Mouse (Mus musculus): Measurements from ENCODE around the gene Aadacl3. TPM values are rescaled to one million over a fixed set of nuclear protein-coding genes. Genes with fewer than 3 reads are reported as not detected.

Gene Aadacl3
- polyA plus RNA-seq, 1 experiment from 2014 or later, result not detected

GRCm38 (mm10) chr4:144420644-144421043 lies 42.9 kb downstream of the Aadacl3 start:
- DNase-seq (ENCODE audit: low spot score), result no peak
- Histone ChIP-seq H3K27me3 (ENCODE audit: insufficient read depth, poor library complexity, severe bottlenecking) (no peaks in the 10 kb centered on the region), H3K4me1 (no peaks in the 10 kb centered on the region)

GRCm38 (mm10) chr4:144408290-144408689 lies 55.3 kb downstream of the Aadacl3 start, which contains the start of gene Pramef12:
Pramef12 (minus strand) TSS chr4:144408464.
- Histone ChIP-seq H3K27ac (no peak within 1 kb of the TSS), H3K27me3 (ENCODE audit: insufficient read depth, poor library complexity, severe bottlenecking) (no peaks in the 10 kb centered on the region), H3K4me3 (no peak within 1 kb of the TSS), H3K9me3 (no peaks in the 10 kb centered on the region), H3K36me3 (no peaks in the 10 kb centered on the region), H3K4me1 (no peaks in the 10 kb centered on the region)
- no peak for DNase-seq (ENCODE audit: low spot score)
- 72% methylated on average over 9 of the region's 9 CpGs for WGBS

More at GRCm38 (mm10) chr4:144420644-144421043, 42.9 kb downstream of the Aadacl3 start:
- no peaks in the 10 kb centered on the region for H3K9me3 ChIP-seq
- no peak overlapping the region for H3K27ac ChIP-seq
- H3K4me3 ChIP-seq, result no peak overlapping the region
- H3K36me3 ChIP-seq, result no peaks in the 10 kb centered on the region

GRCm38 (mm10) chr4:144406261-144406660 lies 57.3 kb downstream of the Aadacl3 start:
- Histone ChIP-seq H3K36me3 (no peaks in the 10 kb centered on the region), H3K4me1 (no peaks in the 10 kb centered on the region), H3K4me3 (no peak overlapping the region), H3K9me3 (no peaks in the 10 kb centered on the region), H3K27ac (no peak overlapping the region), H3K27me3 (ENCODE audit: insufficient read depth, poor library complexity, severe bottlenecking) (no peaks in the 10 kb centered on the region)
- DNase-seq (ENCODE audit: low spot score), result no peak
- 52% methylated on average over 3 of the region's 3 CpGs for WGBS

GRCm38 (mm10) chr4:144404456-144405086 lies 59.0 kb downstream of the Aadacl3 start:
- H3K4me1 ChIP-seq, result no peaks in the 10 kb centered on the region
- no peaks in the 10 kb centered on the region for H3K36me3 ChIP-seq
- 5% methylated on average over 16 of the region's 17 CpGs for WGBS
- H3K27me3 ChIP-seq (ENCODE audit: insufficient read depth, poor library complexity, severe bottlenecking), result no peaks in the 10 kb centered on the region
- H3K27ac ChIP-seq, result peak overlapping the region; percentile 86
- H3K4me3 ChIP-seq, result peak overlapping the region; percentile 61
- no peaks in the 10 kb centered on the region for H3K9me3 ChIP-seq
- DNase-seq (ENCODE audit: low spot score), result peak; percentile 90

Other genes with a start within 250 kb of the Aadacl3 start
- gene Pramel5, start 183.3 kb downstream of the Aadacl3 start, polyA plus RNA-seq (2016; fragmentation: Nextera tagmentation; extraction: Ambion mirVana), result not detected in 2 replicates
- gene Gm13128, start 133.5 kb downstream of the Aadacl3 start, polyA plus RNA-seq (2016; fragmentation: Nextera tagmentation; extraction: Ambion mirVana), result not detected in 2 replicates
- not detected in 2 replicates for gene Gm13119, start 105.8 kb downstream of the Aadacl3 start, polyA plus RNA-seq (2016; fragmentation: Nextera tagmentation; extraction: Ambion mirVana)
- gene Pramef20, start 85.8 kb downstream of the Aadacl3 start, polyA plus RNA-seq (2016; fragmentation: Nextera tagmentation; extraction: Ambion mirVana), result not detected in 2 replicates
- gene Pramef12, start 55.3 kb downstream of the Aadacl3 start, polyA plus RNA-seq (2016; fragmentation: Nextera tagmentation; extraction: Ambion mirVana), result 0.43 TPM in 1 of 2 replicates, not detected in the other
- gene 1700012P22Rik, start 25.0 kb downstream of the Aadacl3 start, polyA plus RNA-seq (2016; fragmentation: Nextera tagmentation; extraction: Ambion mirVana), result not detected in 2 replicates
- gene Gm9944, start 10.4 kb downstream of the Aadacl3 start, polyA plus RNA-seq (2016; fragmentation: Nextera tagmentation; extraction: Ambion mirVana), result not detected in 2 replicates
- gene 9430007A20Rik, start 56.1 kb upstream of the Aadacl3 start, polyA plus RNA-seq (2016; fragmentation: Nextera tagmentation; extraction: Ambion mirVana), result not detected in 2 replicates
- gene Gm13124, start 101.4 kb upstream of the Aadacl3 start, polyA plus RNA-seq (2016; fragmentation: Nextera tagmentation; extraction: Ambion mirVana), result not detected in 2 replicates
- gene Aadacl4, start 150.0 kb upstream of the Aadacl3 start, polyA plus RNA-seq (2016; fragmentation: Nextera tagmentation; extraction: Ambion mirVana), result not detected in 2 replicates
- not detected in 2 replicates for gene Gm436, start 222.6 kb upstream of the Aadacl3 start, polyA plus RNA-seq (2016; fragmentation: Nextera tagmentation; extraction: Ambion mirVana)

All from heart, embryonic 10.5 days (tissue).